Mouse (Mus musculus) liver, embryonic 11.5 days (tissue): ENCODE results near the gene Fastkd3. TPM values are rescaled to one million over a fixed set of nuclear protein-coding genes. Genes with fewer than 3 reads are reported as not detected.

ENCODE experiments used
- polyA plus RNA-seq: library from polyadenylated mRNA; unstranded; fragments of >200 nt; fragmentation: Nextera tagmentation; extraction: Ambion mirVana; gene quantifications from 2 replicates; pipeline ENCODE4 v1.2.1, GENCODE M21; 2014

Fastkd3 gene
- polyA plus RNA-seq, 1 experiment from 2014 or later: 34.9 TPM

Other genes with a start within 250 kb of the Fastkd3 start
- 32.4 and 37.3 TPM in 2 replicates for gene Mtrr, start 85 bp upstream of the Fastkd3 start, polyA plus RNA-seq
- gene 1700001L19Rik, start 15.2 kb downstream of the Fastkd3 start, polyA plus RNA-seq: not detected in 2 replicates